Mouse (Mus musculus) myocyte (in vitro differentiated cells): ENCODE measurements around the gene Mgrn1. TPM values are rescaled to one million over a fixed set of nuclear protein-coding genes. Genes with fewer than 3 reads are reported as not detected.

Experiments
- H3K27me3 ChIP-seq: one replicate; pipeline ENCODE4 v1.6.1; 2011; ENCODE audit not compliant: control insufficient read depth, insufficient read depth, insufficient read length
- H3K36me3 ChIP-seq: one replicate; pipeline ENCODE4 v1.6.1; 2011; ENCODE audit not compliant: control insufficient read depth, insufficient read depth
- H3K4me2 ChIP-seq: one replicate; pipeline ENCODE4 v1.6.1; 2011; ENCODE audit warnings: low read depth, control low read depth
- H3K4me3 ChIP-seq: one replicate; pipeline ENCODE4 v1.5.1; 2011; ENCODE audit warnings: mild to moderate bottlenecking, control low read depth, moderate library complexity
- H3K79me2 ChIP-seq: one replicate; pipeline ENCODE4 v1.6.1; 2011; ENCODE audit not compliant: control insufficient read depth, insufficient read depth
- H3ac ChIP-seq: one replicate; pipeline ENCODE4 v1.6.1; 2011; ENCODE audit not compliant: control insufficient read depth, insufficient read length
- CEBPB ChIP-seq: IDR thresholded peaks from 2 replicates; pipeline ENCODE4 v1.6.1; 2011; ENCODE audit warnings: mild to moderate bottlenecking, moderate library complexity; ENCODE audit not compliant: poor library complexity, insufficient read depth, severe bottlenecking
- E2F4 ChIP-seq: IDR thresholded peaks from one replicate; pipeline ENCODE4 v1.6.1; 2011; ENCODE audit warnings: mild to moderate bottlenecking, control low read depth, moderate library complexity; ENCODE audit not compliant: insufficient read depth
- MAX ChIP-seq: IDR thresholded peaks from one replicate; pipeline ENCODE4 v1.6.1; 2011; ENCODE audit warnings: low read depth, mild to moderate bottlenecking, control low read depth
- MYOD1 ChIP-seq, 3 experiments: IDR thresholded peaks; one replicate each; pipeline ENCODE4 v1.6.1; 2011; ENCODE audit warnings: control low read depth in 2 of 3, low read depth in 2 of 3, mild to moderate bottlenecking in 2 of 3, moderate library complexity in 1 of 3; ENCODE audit not compliant: insufficient read length in 2 of 3, control insufficient read depth in 1 of 3
- MYOG ChIP-seq, 3 experiments: IDR thresholded peaks; one replicate each; pipeline ENCODE4 v1.6.1; 2011; ENCODE audit warnings: control low read depth in 2 of 3, low read depth in 2 of 3, mild to moderate bottlenecking in 2 of 3; ENCODE audit not compliant: insufficient read length in 2 of 3, control insufficient read depth in 1 of 3, insufficient read depth in 1 of 3
- POLR2A ChIP-seq: IDR thresholded peaks from one replicate; pipeline ENCODE4 v1.6.1; 2011; ENCODE audit warnings: low read depth, mild to moderate bottlenecking, control low read depth, moderate library complexity; ENCODE audit not compliant: insufficient read length
- POLR2AphosphoS2 ChIP-seq: IDR thresholded peaks from one replicate; pipeline ENCODE4 v1.6.1; 2011; ENCODE audit warnings: low read depth, control low read depth; ENCODE audit not compliant: insufficient read length
- REST ChIP-seq: IDR thresholded peaks from one replicate; pipeline ENCODE4 v1.6.1; 2011; ENCODE audit warnings: mild to moderate bottlenecking, control low read depth, moderate library complexity; ENCODE audit not compliant: insufficient read depth, insufficient read length
- SRF ChIP-seq: IDR thresholded peaks from one replicate; pipeline ENCODE4 v1.6.1; 2011; ENCODE audit warnings: low read depth; ENCODE audit not compliant: control insufficient read depth, insufficient read length
- TCF12 ChIP-seq: IDR thresholded peaks from one replicate; pipeline ENCODE4 v1.6.1; 2011; ENCODE audit warnings: mild to moderate bottlenecking, control low read depth; ENCODE audit not compliant: poor library complexity, insufficient read depth, severe bottlenecking
- TCF3 ChIP-seq: IDR thresholded peaks from one replicate; pipeline ENCODE4 v1.6.1; 2011; ENCODE audit warnings: low read depth, control low read depth; ENCODE audit not compliant: insufficient read length
- USF1 ChIP-seq: IDR thresholded peaks from one replicate; pipeline ENCODE4 v1.6.1; 2011; ENCODE audit warnings: low read depth, mild to moderate bottlenecking, control low read depth, moderate library complexity
- polyA plus RNA-seq: library from polyadenylated mRNA; unstranded; fragments of >200 nt; fragmentation: generic; extraction: Trizol; gene quantifications from one replicate; pipeline ENCODE4 v1.2.1, GENCODE M21; 2012; ENCODE audit warnings: missing spikeins

Gene Mgrn1
- polyA plus RNA-seq, 1 experiment, result 59.3 TPM

GRCm38 (mm10) chr16:4923996-4924395, 37.9 kb downstream of the Mgrn1 start:
- no peaks in the 10 kb centered on the region for H3K79me2 ChIP-seq
- no peaks in the 10 kb centered on the region for H3K27me3 ChIP-seq
- H3K4me3 ChIP-seq, result no peak overlapping the region
- peaks cover 13% of the 10 kb centered on the region for H3K36me3 ChIP-seq
- H3ac ChIP-seq, result no peak overlapping the region
- no peak for TF ChIP-seq POLR2AphosphoS2
- TF ChIP-seq TCF3, result peak; percentile 62
- TF ChIP-seq E2F4, result no peak
- no peak for TF ChIP-seq SRF
- TF ChIP-seq MAX, result no peak
- no peak for TF ChIP-seq USF1
- peak; percentile 95 to 98 (median 97) for TF ChIP-seq MYOD1 (IDR thresholded peaks at IDR 0.05; ENCODE audit: control insufficient read depth in 1 of 3, insufficient read length in 2 of 3, low read depth in 2 of 3)
- TF ChIP-seq TCF12, result peak; percentile 34
- no peak for TF ChIP-seq POLR2A
- no peak for TF ChIP-seq CEBPB
- TF ChIP-seq MYOG (IDR thresholded peaks at IDR 0.05; ENCODE audit: control insufficient read depth in 1 of 3, insufficient read depth in 1 of 3, insufficient read length in 2 of 3, low read depth in 2 of 3), result peak in 2 of 3 experiments; percentile 65 to 91
- no peak for TF ChIP-seq REST
- no peak overlapping the region for H3K4me2 ChIP-seq

DNA sequence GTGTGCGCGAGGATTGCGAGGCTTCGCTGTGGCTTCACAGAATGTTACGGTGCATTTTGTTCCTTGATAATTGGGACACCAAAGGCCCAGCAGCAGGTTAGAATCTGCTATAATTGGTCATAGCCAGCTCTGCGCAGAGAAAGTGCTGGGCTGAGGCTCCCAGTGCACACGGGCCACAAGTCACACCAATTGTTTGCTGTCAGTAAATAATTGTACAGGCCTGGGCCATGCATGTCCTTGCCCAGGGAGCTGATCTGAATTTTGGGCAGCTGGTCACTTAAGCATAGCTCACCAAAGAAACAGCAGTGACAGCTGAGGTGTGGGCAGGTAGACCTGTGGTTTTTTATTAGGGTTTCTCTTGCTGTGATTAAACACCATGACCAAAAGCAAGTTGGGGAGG, 41.9 kb downstream of the Mgrn1 start:
- Histone ChIP-seq H3K4me3 (no peak overlapping the region), H3K27me3 (no peaks in the 10 kb centered on the region), H3K4me2 (no peak overlapping the region), H3K79me2 (no peaks in the 10 kb centered on the region), H3ac (no peak overlapping the region), H3K36me3 (peaks cover 5% of the 10 kb centered on the region)
- TF ChIP-seq POLR2A, result no peak
- TF ChIP-seq SRF, result no peak
- TF ChIP-seq TCF3, result no peak
- no peak for TF ChIP-seq USF1
- TF ChIP-seq REST, result no peak
- no peak for TF ChIP-seq POLR2AphosphoS2
- no peak for TF ChIP-seq MAX
- no peak for TF ChIP-seq MYOD1 (IDR thresholded peaks at IDR 0.05; ENCODE audit: control insufficient read depth in 1 of 3, insufficient read length in 2 of 3, low read depth in 2 of 3)
- no peak for TF ChIP-seq MYOG (IDR thresholded peaks at IDR 0.05; ENCODE audit: control insufficient read depth in 1 of 3, insufficient read depth in 1 of 3, insufficient read length in 2 of 3, low read depth in 2 of 3)
- no peak for TF ChIP-seq TCF12
- TF ChIP-seq E2F4, result no peak
- no peak for TF ChIP-seq CEBPB

DNA sequence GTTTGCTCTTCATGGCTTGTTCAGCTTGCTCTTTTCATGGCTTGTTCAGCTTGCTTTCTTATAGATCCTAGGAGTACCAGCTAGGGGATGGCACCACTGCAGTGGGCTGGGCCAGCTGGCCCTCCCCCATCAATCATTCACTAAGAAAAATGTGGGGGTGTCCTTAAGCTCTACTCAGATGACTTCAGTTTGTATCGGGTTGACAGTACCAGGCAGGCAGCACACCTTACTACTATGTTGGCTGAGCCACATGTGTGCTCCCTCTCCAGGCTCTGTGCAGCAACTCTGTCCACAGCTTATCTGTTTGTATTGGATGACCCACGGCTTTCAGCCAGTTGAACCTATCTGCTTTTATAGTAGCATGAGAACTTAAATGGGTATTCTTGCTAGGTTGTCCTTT, 42.4 kb downstream of the Mgrn1 start:
- Histone ChIP-seq H3ac (no peak overlapping the region), H3K36me3 (peaks cover 5% of the 10 kb centered on the region), H3K4me2 (no peak overlapping the region), H3K4me3 (no peak overlapping the region), H3K79me2 (no peaks in the 10 kb centered on the region), H3K27me3 (no peaks in the 10 kb centered on the region)
- TF ChIP-seq TCF3 (no peak), MYOD1 (IDR thresholded peaks at IDR 0.05; ENCODE audit: control insufficient read depth in 1 of 3, insufficient read length in 2 of 3, low read depth in 2 of 3) (no peak), MYOG (IDR thresholded peaks at IDR 0.05; ENCODE audit: control insufficient read depth in 1 of 3, insufficient read depth in 1 of 3, insufficient read length in 2 of 3, low read depth in 2 of 3) (no peak), CEBPB (no peak), TCF12 (no peak), MAX (no peak), POLR2AphosphoS2 (no peak), USF1 (no peak), E2F4 (no peak), POLR2A (no peak), SRF (no peak), REST (no peak)

GRCm38 (mm10) chr16:4932429-4932828, 46.4 kb downstream of the Mgrn1 start:
- no peak for TF ChIP-seq TCF12
- no peak for TF ChIP-seq MYOD1 (IDR thresholded peaks at IDR 0.05; ENCODE audit: control insufficient read depth in 1 of 3, insufficient read length in 2 of 3, low read depth in 2 of 3)
- no peak for TF ChIP-seq MYOG (IDR thresholded peaks at IDR 0.05; ENCODE audit: control insufficient read depth in 1 of 3, insufficient read depth in 1 of 3, insufficient read length in 2 of 3, low read depth in 2 of 3)
- no peak for TF ChIP-seq MAX
- no peak for TF ChIP-seq POLR2A
- TF ChIP-seq CEBPB, result no peak
- TF ChIP-seq TCF3, result no peak
- no peak for TF ChIP-seq REST
- TF ChIP-seq SRF, result no peak
- no peak for TF ChIP-seq POLR2AphosphoS2
- no peak for TF ChIP-seq USF1
- no peak for TF ChIP-seq E2F4
- no peak overlapping the region for H3K4me2 ChIP-seq
- no peaks in the 10 kb centered on the region for H3K79me2 ChIP-seq
- no peaks in the 10 kb centered on the region for H3K27me3 ChIP-seq
- no peak overlapping the region for H3ac ChIP-seq
- H3K4me3 ChIP-seq, result no peak overlapping the region
- peaks cover 11% of the 10 kb centered on the region for H3K36me3 ChIP-seq

- no peaks in the 10 kb centered on the region for H3K27me3 ChIP-seq
- no peak overlapping the region for H3K4me3 ChIP-seq
- TF ChIP-seq E2F4, result no peak
- TF ChIP-seq POLR2A, result peak; percentile 62
- TF ChIP-seq SRF, result no peak
- peak in 1 of 3 experiments; percentile 2 for TF ChIP-seq MYOD1 (IDR thresholded peaks at IDR 0.05; ENCODE audit: control insufficient read depth in 1 of 3, insufficient read length in 2 of 3, low read depth in 2 of 3)
- peak in 1 of 3 experiments; percentile 46 for TF ChIP-seq MYOG (IDR thresholded peaks at IDR 0.05; ENCODE audit: control insufficient read depth in 1 of 3, insufficient read depth in 1 of 3, insufficient read length in 2 of 3, low read depth in 2 of 3)
- peaks cover 11% of the 10 kb centered on the region for H3K36me3 ChIP-seq
- H3K4me2 ChIP-seq, result no peak overlapping the region
- peak overlapping the region; percentile 26 for H3ac ChIP-seq
- peaks cover 7% of the 10 kb centered on the region for H3K79me2 ChIP-seq
Observed at GRCm38 (mm10) chr16:4935430-4935829, 49.4 kb downstream of the Mgrn1 start.
